Mouse (Mus musculus) brain, embryonic 14.5 days (tissue): ENCODE results near the gene Fscn2.

ENCODE experiments used
- CTCF ChIP-seq: fragments of 200-500 bp; IDR thresholded peaks from 2 replicates; pipeline ENCODE4 v1.5.1; 2012; ENCODE audit warnings: inconsistent platforms, mild to moderate bottlenecking, moderate library complexity, borderline replicate concordance; ENCODE audit not compliant: insufficient read depth, insufficient read length; ENCODE audit errors: extremely low read depth
- POLR2A ChIP-seq: fragments of 200-500 bp; IDR thresholded peaks from 2 replicates; pipeline ENCODE4 v1.6.1; 2012; ENCODE audit warnings: mild to moderate bottlenecking, inconsistent platforms, borderline replicate concordance; ENCODE audit not compliant: poor library complexity, insufficient read depth, insufficient read length, severe bottlenecking; ENCODE audit errors: extremely low read depth

DNA sequence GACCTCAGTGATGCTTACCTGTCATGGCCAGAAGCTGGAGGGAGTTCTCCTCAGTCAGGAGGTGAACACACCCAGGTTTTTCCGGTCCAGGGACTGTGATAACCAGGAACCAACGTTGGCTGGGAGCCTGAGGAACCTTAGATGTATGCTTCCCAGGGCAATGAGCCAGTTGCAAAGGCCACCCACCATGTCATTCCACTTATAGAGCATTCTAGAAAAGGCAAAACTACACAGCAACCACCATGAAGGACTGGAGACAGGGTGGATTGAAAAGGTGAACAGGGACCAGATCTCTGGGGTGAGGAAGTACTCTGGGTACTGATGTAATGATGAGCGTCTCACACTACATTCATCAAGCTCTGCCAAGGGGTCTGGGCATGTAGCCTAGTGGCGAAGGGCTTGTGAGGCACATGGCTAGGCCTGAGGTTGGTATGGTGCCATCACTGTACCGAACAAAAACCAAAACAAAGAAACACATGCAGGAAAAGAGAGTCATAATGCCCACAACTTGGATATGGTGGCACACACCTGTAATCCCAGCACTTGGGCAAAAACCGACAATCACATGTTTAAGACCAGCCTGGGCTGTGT, 25.8 kb upstream of the Fscn2 start:
- TF ChIP-seq CTCF (no peak), POLR2A (no peak)
